Mouse (Mus musculus): ENCODE measurements around the gene Camkv.

Gene Camkv

DNA sequence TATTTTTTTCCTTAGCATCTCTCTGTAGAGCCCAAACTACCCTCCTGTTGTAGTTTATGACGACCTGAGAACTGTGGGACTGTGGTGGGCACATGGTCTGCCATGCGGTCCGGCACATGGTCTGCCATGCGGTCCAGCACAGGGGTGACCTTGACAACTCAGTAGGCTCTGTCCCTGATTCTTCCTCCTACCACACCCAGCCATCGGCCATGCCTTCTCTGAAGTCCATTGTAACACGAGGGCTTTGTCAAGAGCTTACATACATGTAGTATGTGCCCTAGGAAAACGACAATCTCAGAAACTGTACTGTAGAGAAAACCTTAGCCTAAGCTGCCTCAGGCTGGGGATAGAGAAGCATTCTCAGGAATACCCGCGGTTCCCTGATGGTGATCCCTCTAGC lies 29.2 kb downstream of the Camkv start:
- DNase-seq, result no peak

DNA sequence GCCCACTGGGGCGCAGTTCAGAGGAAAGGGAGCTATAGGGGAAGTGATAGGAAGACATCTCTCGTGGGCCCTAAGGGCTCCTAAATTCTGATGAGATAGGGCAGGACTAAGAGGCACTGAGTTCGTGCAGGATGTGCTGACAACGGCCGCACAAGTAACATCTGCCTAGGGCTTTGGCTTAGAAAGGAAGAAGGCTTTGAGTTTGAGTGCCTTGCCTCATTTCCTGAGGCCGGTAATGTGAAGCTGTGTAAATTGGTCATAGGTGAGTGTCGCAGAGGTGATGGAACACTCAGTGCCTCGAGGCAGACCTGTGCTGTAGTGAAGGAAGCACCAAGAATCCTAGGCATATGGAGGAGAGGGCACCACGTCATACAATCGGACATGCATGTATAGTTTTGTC lies 31.2 kb downstream of the Camkv start:
- no peak for DNase-seq

DNA sequence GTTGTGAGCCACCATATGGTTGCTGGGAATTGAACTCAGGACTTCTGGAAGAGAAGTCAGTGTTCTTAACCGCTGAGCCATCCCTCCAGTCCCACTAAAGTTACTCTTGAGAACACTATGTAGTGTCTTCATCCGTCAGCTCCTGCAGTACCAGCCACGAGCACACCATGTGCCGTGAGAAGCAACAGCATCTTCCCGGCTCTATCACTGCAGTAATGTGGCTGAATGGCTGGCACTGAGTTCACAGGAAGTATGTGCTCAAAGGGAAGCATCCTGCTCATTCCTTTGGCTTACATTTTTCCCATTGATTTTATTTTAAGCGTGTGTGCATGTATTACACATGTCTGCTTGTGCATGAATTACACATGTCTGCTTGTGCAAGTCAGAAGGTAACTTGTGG lies 32.0 kb downstream of the Camkv start:
- DNase-seq, result no peak

DNA sequence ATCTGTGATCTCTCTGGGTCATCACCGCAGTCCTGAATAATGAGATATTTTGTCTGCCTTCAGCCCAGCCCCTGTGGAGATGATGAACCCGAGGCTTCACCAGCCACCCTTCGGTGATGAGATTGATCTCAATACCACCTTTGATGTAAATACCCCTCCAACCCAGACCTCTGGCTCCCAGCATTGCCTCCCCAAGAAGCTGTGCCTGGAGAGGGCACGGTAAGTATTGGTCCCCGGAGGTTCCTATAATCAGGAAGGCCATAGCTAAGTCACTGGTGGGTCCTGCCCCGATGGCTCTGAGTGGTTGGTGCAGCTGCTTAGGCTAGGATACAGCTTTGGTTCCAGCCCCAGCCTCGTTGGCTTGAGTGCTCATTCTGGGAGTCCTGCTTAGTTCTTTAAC lies 33.1 kb downstream of the Camkv start:
- DNase-seq, result no peak

DNA sequence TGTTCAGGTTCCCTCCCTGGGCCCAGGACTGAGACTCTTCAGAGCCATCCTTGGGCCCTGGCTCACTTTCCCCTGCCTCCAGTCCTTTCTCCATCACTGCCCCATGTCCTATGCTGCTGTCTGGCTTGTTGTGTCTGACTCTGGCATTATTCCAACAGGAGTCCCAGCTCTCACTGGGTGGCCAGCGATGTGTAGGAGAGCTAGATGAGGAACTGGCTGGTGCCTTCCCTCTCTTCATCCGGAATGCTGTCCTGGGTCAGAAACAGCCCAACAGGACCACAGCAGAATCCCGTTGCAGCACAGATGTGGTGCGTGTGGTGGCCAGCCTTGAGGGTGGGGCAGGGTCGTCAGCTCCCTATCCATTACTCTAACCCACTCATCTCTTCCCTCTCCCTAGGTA lies 34.8 kb downstream of the Camkv start:
- no peak for DNase-seq

DNA sequence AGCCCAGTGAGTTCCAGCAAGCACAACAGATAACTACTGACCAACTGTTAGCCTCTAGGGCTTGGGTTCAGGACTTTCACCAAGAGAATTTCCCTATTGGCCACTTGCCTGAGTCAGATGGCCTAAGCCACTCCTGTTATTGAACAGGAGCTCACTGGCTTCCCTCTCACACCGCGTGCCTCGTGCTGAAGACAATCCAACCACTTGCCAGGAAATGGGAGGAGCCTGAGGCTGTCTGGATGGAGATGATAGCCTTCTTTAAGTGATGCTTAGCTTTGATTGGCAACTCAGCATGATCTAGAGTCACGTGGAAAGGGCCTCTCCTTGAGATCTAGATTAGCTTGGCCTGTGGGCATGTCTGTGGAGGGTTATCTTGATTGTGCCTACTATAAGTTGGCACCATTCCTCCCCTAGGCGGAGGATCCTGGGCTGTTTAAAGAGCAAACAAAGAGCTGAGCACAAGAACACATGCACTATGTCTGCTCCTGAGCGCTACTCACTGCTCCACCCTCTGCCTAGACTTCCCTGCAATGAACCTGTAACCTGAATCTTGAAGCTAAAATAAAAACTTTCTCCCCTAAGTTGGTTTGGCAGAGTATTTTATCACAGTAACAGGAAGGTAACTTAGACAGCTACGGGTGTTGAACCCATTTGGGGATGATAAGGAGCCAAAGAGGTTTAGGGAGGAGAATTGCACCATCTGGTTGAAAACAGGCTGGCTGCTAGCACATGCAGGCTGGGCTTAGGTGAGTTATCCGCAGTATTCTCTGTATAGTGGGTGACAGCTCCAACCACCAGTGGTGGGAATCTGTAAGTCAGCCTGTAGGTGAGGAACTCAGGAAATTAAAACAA lies 36.4 kb downstream of the Camkv start:
- no peak for DNase-seq

DNA sequence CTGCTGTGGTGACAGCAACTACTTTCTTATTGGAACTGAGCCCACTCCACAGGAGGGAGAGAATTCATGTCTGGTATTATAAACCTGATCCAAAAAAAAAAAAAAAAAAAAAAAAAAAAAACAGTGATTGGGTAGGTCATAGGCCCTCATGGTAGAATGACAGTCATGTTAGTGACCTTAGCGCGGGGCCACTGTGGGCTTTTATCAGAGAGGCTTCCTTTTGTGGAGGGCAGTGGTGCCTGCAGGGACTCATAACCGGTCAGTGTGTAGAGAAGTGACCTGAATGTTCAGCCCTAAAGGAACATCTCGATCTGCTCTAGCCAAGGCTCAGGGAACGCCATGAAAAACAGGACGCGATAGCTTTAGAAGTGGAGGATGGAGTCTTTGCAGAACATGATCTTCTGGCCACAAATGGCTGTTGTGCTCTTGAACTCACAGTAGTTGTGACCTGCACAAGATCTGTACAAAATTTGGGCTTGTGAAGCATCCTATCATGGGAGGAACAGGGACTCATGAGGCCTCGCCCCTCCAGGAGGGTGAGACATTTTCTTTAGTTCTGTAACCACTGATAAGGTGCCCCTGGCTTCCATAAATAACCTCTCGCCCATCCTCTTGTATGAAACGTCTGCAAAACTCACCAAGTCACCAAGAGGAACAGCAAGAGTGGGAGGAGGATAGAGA lies 39.2 kb downstream of the Camkv start:
- no peak for DNase-seq

DNA sequence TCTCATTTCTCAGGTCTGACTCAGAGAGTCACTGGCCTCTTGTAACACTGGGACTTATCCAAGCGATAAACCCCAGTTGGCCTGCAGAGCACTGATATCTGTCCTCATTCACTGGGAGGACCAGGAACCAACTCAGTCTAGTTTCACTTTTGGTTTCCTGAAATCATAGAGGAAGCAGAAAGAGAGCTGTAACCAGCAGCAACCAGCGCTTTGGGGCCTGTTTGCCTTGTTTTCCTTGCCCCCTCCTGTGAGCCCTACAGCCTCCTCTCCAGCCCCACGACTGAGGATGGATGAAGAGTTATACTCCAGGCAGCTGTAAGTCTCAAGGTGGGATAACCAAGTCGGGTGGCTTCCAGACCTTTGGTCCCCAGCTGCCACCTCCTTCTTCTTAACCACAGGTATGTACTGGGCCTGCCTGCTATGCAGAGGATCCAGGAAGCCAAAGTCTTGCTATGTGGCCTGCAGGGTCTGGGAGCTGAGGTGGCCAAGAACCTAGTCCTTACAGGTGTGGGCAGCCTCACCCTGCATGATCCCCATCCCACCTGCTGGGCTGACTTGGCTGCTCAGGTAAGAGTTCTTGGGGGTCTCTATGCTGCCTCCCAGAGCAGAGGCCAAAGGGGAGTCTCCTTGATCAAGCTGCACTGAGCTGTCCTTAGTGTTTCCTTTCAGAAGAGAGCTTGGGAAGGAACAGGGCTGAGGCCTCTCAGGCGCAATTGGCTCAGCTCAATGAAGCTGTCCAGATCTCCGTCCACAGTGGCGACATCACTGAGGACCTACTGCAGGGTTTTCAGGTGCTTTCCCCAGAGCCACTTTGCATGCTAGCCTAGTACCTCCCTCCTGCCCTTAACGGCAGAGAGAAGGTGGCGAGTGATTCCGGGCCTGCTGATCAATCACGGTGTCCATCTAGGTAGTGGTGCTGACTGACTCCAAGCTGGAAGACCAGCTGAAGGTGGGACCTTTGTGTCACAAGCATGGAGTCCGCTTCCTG lies 40.2 kb downstream of the Camkv start, which contains the start of gene Uba7:
Gene Uba7 (plus strand): TSS at position 107 of the 988 bp plus-strand sequence.
- DNase-seq, result peak; percentile 24 to 37

DNA sequence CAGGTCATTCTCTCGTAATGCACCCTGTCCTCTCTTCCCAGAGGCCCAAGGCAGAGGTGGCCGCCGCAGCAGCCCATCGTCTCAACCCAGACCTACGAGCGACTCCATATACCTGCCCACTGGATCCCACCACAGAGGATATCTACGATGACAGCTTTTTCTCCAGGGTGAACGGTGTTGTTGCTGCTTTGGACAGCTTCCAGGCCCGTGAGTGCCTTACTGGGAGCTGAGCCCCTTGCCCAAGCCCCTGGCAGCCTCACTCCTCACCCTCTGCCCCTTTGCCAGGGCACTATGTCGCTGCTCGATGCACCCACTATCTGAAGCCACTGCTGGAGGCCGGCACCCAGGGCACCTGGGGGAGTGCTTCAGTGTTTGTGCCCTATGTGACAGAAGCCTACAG lies 43.3 kb downstream of the Camkv start:
- no peak for DNase-seq

DNA sequence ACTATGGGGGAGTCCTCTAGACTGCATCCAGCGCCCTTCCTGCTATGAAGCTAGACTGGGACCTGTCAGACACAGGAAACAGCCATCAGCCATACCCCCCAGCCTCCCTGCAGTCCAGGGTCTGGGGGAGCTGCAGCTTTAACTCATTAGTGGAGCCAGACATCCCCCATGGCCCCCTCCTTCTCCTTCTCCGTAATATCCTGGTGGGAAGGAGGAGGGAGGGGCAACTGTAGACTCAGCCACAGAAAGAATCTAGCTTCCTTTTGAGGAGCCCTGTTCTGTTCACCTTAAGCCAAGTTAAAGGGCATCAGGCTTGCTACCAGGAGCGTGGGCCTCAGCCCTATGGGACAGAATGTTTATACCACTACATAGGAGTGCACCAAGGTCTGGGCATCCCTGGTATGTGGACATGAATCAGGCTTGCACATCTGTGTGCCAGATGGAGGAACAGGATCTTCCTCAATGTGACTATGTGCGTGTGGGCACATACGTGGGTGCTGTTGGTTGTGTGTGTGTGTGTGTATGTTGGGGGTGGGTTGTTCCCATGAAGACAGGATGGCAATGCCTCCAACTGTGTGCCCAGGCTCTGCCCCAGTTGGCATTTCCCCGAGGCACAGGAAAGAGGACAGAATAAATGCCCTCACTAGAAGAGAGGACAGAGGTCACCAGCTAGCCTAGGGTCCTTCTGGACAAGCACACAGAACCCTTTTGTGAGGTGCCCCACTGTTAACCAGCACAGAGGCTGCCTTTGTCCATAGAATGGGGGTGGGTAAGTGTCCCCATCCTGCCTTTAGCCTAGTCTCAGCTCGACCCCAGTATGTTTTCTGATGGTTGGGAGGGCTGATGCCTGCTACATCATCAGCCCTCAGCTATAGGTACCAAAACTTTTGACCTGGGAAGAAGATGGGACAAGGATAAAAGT lies 46.5 kb downstream of the Camkv start:
- no peak for DNase-seq

DNA sequence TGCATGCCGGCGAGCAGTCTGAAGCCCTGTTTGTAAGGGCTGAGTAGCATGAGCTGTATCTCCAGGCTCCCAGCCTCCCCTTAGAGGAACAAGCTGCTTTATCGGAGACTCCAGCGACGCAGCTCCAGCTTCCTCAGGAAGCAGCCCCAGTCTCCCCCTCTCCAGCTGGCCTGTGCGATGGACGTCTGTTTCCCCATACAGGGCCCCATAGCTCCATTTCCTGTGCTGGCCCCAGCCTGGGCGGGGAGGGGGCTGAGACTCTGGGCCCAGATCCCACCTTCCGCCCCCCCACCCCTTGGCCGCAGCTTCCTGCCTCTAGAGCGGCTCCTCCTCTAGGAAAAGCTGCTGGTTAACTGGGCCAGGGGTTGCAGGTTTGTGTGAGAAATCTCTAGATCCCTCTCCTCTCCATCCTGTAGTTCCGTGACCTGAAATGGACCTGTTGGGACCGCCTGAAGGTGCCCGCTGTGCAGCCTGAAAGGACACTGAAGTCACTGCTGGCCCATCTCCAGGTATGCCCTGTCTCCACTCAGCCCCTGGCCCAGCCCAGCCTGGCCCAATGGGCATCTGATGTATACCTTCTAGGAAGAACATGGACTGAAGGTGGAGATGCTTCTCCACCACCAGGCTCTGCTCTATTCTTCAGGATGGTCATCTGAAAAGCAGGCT lies 47.3 kb downstream of the Camkv start, which contains the start of gene Gm20661:
Gene Gm20661 (plus strand): TSS at position 378 of the 666 bp plus-strand sequence.
- peak; percentile 63 to 72 for DNase-seq

DNA sequence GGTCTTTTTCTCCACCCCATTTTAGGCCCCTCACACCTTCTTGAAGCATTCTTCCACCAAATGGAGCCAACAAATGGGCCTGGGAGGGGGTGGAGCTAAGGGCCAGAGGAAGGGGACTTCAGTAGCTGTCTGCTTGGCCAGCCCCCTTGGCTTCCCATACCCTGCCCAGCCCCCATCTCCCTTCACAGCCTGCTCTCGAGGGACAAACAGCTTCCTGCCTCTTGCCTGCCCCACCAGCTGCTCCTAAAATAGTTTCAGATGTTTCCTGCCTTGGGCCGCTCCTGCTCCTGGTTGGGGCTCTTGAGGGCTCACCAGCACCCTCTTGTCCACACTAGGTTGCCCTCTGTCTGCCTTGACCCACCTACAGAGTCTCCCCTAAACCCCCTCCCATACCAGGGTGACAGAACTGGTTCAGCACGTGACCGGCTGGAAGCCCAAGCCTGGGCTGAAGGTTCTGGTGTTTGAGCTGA lies 48.0 kb downstream of the Camkv start:
- DNase-seq, result peak; percentile 79 to 89

DNA sequence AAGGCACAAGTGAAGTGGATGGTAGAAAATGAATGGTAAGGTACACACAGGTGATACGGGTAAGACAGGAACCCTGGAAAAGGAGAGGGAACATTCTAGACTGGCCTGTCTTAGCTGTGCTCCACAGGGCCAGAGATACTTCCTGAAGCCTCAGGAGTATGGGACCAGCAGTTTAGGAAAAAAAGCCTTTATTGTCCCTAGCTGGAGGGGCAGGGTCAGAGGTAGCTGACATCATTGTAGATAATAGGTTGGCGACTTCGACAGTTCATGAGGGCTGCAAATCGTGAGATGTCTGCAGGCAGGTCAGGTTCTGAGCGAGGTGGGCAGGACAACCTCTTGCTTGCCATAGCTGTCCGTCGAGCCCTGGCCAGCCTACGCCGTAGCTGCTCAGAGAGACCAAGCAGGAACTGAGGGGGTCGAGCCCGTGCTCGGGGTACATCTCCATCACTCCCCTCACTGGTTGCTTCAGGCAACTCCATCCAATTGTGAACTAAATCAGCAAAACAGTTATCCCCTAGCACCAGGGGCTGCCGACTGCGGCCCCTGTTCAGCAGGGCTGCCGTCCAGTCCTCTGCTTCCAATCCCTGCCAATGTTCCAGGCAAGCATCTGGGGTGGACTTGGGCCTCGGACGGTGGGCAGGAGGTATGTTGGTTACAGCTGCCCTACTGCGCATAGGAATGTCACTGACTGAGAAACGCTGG lies 48.7 kb downstream of the Camkv start:
- DNase-seq, result no peak

DNA sequence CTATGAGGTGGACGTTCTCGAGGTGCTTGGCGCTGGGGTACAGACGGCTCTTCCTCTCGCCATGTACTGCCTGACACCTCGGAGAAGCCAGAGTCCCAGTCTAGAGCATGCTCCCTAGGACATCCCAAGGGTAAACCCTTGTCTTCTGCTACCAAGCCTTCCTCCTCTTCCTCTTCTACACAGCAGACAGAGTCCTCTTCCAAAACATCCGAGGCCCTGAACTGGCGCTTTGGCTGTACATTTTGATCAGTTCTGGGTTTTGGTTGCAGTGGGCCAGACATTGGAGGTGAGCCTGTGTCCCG lies 49.2 kb downstream of the Camkv start:
- no peak for DNase-seq

DNA sequence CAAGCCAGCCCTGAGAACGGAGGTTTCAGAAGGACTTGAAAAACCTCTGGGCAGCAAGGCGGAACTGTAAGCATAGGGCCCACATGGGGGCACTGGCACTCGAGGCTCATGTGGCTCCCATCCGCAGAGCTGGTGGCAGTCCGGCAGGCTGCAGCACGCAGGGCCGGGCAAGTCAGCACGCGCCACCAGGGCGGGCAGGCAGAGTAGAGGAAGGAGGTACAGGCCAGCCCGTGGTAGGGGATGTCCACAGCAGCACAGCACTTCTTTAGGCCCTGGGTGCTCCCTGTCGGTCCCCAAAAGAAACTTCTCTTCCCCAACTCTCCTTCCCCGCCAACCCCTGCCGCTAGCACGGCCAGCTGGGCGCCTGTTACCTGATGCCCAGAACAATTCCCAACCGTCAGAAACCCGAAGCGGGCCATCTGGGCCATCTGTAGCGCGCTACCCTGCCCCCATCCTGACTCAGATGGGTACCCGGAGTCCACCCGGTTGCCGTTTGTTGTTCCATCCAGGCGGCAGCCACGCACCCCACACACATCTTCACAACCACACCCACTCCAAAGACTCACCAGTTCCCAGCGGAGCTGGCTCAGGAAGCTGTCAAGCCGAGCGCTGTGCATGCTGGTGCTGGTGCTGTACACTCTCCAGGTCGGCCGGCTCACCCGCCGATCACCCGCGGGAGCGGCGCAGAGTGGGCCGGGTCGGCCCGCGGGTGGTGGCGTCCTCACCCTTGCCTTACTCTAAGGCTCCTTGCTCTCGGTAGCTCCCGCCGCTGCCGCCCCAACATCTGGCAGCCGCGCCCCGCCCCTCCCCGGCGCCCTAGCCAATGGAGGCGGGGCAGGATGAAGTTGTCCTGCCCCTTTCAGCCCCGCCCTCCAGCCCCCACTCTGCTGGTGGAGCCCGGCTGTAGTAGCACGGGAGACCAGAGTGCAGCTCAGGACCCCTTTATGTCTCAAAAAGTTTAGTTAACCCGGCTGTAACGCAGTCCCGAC lies 50.0 kb downstream of the Camkv start, which contains the start of gene Inka1:
Gene Inka1 (minus strand): TSS at position 749 of the 989 bp plus-strand sequence.
- DNase-seq, result peak; percentile 75 to 84

DNA sequence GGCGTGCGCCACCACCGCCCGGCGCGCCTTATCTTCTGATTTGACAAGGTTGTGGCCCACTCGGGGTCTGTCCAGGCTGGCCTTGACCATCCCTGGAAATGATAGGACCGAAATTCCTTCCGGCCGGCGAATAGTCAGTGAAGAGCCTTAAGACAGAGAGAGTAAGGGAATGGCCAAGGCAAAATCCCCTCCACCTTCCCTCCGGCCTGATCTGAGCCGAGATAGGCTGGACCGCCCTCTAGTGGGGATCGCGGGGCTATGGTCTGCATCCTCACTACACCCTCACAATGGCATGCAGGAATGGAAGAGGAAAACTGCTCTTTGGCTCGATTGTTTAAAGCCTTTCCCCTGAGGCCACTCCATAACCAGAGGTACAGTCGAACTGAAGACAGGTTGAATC lies 50.9 kb downstream of the Camkv start:
- peak; percentile 72 to 82 for DNase-seq

DNA sequence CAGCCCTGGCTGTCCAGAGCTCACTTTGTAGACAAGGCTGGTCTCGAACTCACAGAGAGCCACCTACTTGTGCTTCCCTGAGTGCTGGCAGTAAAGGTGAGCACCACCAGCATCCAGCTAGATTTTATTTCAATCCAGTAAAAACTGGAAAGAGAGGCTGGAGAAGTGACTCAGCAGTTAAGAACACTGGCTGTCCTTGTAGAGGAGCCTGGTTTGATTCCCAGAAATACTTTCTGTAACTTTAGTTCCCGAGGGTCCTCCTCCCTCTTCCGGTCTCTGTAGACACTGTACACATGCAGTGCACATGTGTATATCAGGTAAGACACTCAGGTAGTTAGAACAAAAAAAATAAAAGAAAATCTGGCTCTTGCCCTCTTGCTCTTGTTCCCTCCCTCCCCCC lies 52.5 kb downstream of the Camkv start:
- no peak for DNase-seq

DNA sequence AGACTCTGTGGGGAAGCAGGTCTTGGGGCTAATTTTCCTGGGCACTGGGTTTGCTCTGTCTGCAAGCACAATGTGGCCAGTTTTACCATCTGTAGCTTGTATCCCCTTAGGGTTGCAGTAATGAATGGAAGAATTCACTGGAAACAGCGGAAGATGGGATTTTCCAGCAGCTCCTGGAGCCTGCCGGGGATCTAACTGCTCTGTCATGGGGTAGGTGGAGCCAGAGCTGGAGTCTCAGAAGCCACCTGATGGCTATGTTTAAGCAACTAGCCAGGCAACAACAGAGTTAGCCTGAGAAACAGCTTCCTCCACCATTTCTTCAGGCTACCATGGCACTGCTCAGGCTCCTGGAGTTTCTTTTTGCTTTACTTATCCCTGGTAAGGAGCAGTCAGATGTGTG lies 56.7 kb downstream of the Camkv start, which contains the start of gene Cdhr4:
Gene Cdhr4 (plus strand): TSS at position 301 of the 400 bp plus-strand sequence.
- no peak for DNase-seq

DNA sequence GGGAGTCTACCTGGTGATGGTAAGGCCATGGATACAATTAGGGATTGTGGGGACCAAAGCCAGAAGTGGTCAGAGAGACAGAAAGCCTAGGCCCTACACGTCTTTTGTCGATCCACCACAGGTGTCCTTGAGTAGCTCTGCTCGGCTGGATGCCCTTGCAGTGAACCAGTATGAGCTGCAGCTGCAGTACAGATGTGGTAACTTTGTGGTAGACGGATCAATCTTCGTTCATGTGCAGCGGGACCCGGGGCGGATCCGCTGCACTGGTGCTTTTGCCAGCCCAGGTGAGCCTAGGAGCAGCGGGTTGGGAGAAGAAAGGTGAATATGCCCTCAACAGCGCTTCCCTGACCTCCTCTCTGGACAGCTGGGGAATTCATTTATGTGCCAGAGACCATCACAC lies 57.5 kb downstream of the Camkv start:
- no peak for DNase-seq
